Mouse (Mus musculus) heart, adult 2 months (tissue): Measurements from ENCODE around the gene Hes6.

Experiments used
- CTCF ChIP-seq: fragments of 200-600 bp; IDR thresholded peaks from 2 replicates; pipeline ENCODE4 v1.8.1; 2022; ENCODE audit warnings: antibody characterized with exemption, mild to moderate bottlenecking, moderate library complexity
- POLR2A ChIP-seq: fragments of 200-500 bp; IDR thresholded peaks from 2 replicates; pipeline ENCODE4 v1.6.1; 2011; ENCODE audit warnings: mild to moderate bottlenecking, low read depth, low read length, control low read depth; ENCODE audit not compliant: insufficient read depth

- TF ChIP-seq POLR2A (no peak), CTCF (no peak)
These were observed 46.5 kb downstream of the Hes6 start for GRCm38 (mm10) chr1:91367295-91367694.
